Mouse (Mus musculus): ENCODE results near the gene Nuak1.

The Nuak1 gene

GRCm38 (mm10) chr10:84411122-84412105 lies 29.0 kb downstream of the Nuak1 start:
- CTCF ChIA-PET: no interaction called here

GRCm38 (mm10) chr10:84408965-84409660 lies 31.3 kb downstream of the Nuak1 start:
- CTCF ChIA-PET: no interaction called here

GRCm38 (mm10) chr10:84405135-84405776 lies 35.1 kb downstream of the Nuak1 start:
- CTCF ChIA-PET: no interaction called here

GRCm38 (mm10) chr10:84401907-84402371 lies 38.5 kb downstream of the Nuak1 start:
- CTCF ChIA-PET: interaction anchor here (1.0 kb wide), 1 partner anchor 12 kb away, joined by 3 read pairs; no protein-coding TSS in a partner anchor

GRCm38 (mm10) chr10:84401189-84401588 lies 39.2 kb downstream of the Nuak1 start:
- CTCF ChIA-PET: interaction anchor here (1.0 kb wide), 1 partner anchor 11 kb away, joined by 3 read pairs; no protein-coding TSS in a partner anchor

- CTCF ChIA-PET: no interaction called here
Observed at GRCm38 (mm10) chr10:84400037-84400681, 40.2 kb downstream of the Nuak1 start.

- CTCF ChIA-PET: no interaction called here
Observed at GRCm38 (mm10) chr10:84397276-84397675, 43.1 kb downstream of the Nuak1 start.

- CTCF ChIA-PET: no interaction called here
Observed at GRCm38 (mm10) chr10:84395885-84396659, 44.3 kb downstream of the Nuak1 start.

- CTCF ChIA-PET: no interaction called here
Observed at GRCm38 (mm10) chr10:84395259-84395658, 45.1 kb downstream of the Nuak1 start.

GRCm38 (mm10) chr10:84393881-84394280 lies 46.5 kb downstream of the Nuak1 start:
- CTCF ChIA-PET: no interaction called here

GRCm38 (mm10) chr10:84393405-84393804 lies 47.0 kb downstream of the Nuak1 start:
- CTCF ChIA-PET: no interaction called here

GRCm38 (mm10) chr10:84392723-84393081 lies 47.7 kb downstream of the Nuak1 start:
- CTCF ChIA-PET: no interaction called here

- CTCF ChIA-PET: no interaction called here
Observed at GRCm38 (mm10) chr10:84392027-84392722, 48.2 kb downstream of the Nuak1 start.

- CTCF ChIA-PET: interaction anchor here (0.7 to 1.0 kb wide), 2 partner anchors 12 to 517 kb away, joined by 3 read pairs; no protein-coding TSS in a partner anchor
Observed at GRCm38 (mm10) chr10:84389707-84390106, 50.7 kb downstream of the Nuak1 start.

GRCm38 (mm10) chr10:84388357-84389141 lies 51.8 kb downstream of the Nuak1 start:
- CTCF ChIA-PET: no interaction called here

- CTCF ChIA-PET: no interaction called here
Observed at GRCm38 (mm10) chr10:84387338-84387737, 53.1 kb downstream of the Nuak1 start.

GRCm38 (mm10) chr10:84386625-84387242 lies 53.7 kb downstream of the Nuak1 start:
- CTCF ChIA-PET: no interaction called here

- CTCF ChIA-PET: interaction anchor here (0.5 kb wide), 1 partner anchor 53 kb away, joined by 3 read pairs; no protein-coding TSS in a partner anchor
Observed at GRCm38 (mm10) chr10:84386214-84386613, 54.2 kb downstream of the Nuak1 start.

- CTCF ChIA-PET: no interaction called here
Observed at GRCm38 (mm10) chr10:84384761-84385160, 55.6 kb downstream of the Nuak1 start.
